Mouse (Mus musculus) adrenal gland, adult 18-20 months (tissue): ENCODE results near the gene Ccdc34. TPM values are rescaled to one million over a fixed set of nuclear protein-coding genes. Genes with fewer than 3 reads are reported as not detected.

Experiments used
- DNase-seq, 2 experiments: peaks; one replicate each; pipeline ENCODE4 v3.0.0; 2021 to 2022; ENCODE audit warnings: low spot score in 2 of 2
- total RNA-seq, 2 experiments: library from RNA; stranded (reverse); gene quantifications; 1 replicate in 1 of 2; 2 replicates in 1 of 2; pipeline ENCODE4 v1.2.3; 2021

Ccdc34 gene
- total RNA-seq, 2 experiments from 2014 or later = 5.6 to 6.4 TPM

DNA sequence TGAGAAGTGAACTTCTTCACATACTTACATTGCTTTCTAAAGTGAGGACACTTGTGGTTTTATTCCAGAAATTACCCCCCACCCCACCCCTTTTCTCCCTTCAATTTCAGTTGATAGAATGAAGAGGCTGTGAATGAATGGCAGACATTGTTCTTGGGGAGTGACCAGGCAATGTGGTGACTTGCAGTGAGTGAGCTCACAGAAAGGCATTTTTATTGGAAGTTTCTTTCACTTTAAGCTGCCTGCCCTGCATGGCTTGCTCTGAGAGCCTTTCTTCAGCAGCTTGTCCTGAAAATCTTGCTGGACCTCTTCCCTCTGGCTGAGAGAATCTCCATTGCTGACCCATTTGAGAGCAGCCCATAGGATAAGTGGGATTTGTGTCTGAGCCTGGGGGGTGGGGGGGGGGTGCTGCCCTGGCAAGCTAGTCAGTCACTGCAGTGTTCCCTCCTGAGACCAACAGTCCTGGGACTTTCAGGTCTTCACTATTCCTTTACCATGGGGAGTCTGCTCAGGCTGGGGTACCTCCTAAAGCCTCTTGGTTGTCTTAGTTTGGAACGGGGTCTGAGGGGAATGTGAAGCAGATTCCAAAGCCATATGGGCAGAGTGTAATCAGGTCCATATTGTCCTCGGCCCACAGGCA lies 159.3 kb downstream of the Ccdc34 start:
- no peak for DNase-seq

DNA sequence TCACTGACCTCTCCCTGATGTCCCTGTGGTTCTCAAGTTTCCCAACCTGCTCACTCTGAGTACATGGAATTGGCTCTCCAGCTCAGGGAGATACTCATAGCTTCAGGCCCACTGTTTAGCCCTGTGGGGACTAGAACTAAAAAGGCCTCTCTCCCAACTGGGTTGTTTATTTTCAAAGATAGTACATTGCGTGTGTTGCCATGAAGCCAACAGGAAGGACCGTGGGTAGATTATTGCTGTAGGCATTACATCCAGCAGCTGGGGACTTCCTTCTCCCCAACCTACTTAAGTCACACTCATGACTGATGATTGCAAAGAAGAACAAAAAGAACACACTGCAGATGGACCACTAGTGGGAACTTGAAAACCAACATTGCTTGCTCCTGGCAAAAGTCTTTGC lies 159.8 kb downstream of the Ccdc34 start:
- DNase-seq = no peak

DNA sequence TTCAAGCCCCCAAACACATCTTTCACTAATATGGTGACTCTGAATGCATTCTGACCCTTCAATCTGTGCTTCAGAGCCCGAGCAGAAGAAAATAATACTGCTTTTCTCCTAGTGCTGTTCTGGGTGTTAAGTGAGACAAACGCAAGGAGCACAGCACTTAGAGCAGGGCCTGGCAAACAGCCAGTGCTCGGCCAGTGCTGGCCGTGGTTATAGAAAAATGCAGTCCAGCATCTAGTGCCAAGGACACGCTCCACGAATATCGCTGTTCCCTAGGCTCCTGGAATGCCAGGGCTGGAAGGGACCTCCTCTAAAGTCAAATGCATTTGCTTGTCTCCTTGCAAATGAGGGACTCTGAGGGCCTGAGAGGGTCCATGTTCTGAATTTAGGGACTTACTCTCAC lies 160.3 kb downstream of the Ccdc34 start:
- DNase-seq = peak; percentile 49 to 60

DNA sequence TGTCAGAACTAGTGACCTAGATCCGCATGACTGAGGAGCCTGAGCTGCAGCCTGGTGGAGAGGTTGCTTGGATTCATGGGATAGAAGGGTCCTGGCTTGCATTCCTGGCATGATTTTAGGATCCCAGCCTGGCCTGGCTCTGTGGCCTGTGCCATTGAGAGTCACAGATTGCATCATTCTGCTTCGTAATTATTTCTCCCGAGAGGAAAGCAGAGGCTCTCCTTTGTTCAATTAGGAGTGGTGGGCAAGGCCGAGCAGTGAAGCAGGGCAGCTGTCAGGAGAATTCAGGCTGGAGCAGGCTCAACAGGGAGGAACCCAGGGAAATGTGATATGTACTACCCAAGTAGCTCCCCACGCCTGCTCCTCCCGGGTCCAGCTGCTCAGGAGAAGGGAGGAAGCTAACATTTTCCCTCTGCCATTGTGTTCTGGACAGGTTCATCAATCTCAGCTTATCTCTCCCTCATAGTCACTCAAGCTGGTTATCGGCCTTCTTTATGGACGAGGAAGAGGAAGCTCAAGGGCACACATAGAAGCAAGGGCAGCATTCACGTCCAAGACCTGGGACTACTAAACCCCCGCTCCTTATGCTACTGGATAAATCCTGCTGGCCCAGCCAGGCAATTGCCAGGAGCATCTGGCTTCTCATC lies 162.2 kb downstream of the Ccdc34 start:
- DNase-seq = no peak

DNA sequence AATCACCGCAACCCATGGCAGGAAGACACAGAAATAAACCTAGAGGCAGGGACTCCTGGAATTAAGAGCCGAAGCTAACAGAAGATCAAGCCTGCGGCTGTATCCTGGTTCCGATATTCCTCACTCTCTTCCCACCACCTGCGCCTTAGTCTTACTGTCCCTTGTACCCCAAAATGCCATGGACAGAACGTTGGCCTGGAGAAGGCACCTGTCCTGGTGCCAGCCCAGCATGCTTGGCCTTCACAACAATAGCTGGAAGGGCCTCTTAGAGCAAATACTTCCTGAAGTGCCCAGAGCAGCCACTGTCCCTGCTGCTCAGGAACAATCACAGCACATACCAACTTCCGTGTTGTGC lies 162.7 kb downstream of the Ccdc34 start:
- DNase-seq = no peak

DNA sequence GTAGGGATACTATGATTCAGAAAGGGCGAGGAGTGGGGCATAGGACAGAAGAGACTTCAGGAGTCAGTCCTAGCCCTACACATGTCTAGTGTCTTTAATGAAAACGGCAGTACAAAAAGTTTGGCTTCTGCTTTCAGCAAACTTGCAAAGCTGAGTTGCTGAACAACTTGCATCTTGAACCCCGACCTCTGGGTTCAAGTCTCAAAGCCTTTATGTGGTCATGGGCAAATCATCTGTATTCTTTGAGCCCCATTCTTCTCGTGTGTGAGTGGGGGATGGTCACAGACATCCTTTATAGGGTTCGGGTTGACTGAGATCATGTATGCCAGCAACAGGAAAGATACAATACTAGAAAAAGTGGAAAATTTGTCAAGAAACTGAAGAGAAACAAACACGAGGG lies 164.0 kb downstream of the Ccdc34 start:
- no peak for DNase-seq

DNA sequence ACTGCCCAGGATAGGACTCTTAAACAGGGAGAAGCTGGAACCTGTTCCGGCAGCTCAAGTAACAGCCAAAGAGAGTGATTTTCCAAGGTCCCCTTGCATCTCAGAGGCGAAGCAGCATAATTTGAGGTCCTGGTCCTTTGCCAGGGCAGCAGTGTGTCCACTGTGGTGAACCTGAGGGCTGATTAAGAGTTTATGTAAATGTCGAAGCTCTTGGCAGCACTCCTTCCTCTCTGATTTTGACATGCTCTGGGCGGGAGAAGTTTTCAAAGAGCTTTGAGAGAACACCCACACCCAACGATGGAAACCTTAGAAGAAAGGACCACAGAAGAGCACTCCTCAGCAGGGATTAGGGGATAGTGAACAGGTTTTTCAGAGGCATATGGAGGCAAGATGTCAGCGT lies 164.6 kb downstream of the Ccdc34 start:
- DNase-seq = no peak

DNA sequence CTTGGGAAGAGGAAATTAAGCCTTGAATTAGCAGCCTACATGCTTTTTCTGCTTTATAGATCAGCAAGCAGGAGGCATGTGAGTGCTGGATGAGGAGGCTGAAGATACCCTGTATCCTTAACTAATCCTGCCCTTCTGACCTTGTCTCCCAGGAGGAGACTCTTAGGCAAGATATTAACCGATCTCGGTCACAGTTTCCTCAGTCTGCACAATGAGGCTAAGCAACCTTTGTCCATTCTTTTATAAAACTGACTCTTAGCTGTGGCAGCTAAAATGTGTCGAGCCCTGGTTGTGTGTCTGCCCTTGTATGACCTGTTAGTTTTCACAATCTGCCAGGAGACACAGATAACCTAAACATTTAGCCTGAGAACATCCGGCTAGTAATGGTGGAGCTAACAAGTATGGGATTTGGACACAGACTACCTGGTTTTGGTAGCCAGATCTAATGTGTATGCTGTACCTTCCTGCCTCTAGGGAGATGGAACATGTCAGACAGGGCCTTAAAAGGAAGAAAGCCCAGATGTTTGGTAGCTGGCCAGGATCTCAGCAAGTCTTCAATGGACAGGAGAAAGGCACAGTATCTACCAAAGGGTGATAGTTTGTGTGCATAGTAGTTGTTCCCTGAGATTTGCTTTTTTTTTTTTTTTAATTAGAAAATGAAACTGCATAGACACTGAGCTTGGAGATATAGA lies 165.3 kb downstream of the Ccdc34 start:
- no peak for DNase-seq

DNA sequence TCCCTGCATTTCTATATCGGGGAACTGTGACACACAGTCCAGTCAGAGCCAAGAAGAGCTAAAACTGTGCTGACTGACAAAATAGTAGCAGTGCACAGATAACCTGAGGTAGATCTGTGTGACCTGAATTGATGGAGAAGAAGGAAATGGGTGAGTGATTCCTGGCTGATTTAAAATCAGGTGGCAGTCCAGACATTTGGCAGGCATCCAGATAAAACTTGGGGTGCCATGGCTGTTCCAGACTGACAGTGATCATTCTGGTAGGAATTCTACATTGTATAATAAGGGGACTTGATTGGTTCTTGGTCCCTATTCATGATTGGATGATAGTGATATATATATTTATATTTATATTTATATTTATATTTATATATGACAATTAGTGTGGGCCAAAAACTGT lies 166.5 kb downstream of the Ccdc34 start:
- no peak for DNase-seq

DNA sequence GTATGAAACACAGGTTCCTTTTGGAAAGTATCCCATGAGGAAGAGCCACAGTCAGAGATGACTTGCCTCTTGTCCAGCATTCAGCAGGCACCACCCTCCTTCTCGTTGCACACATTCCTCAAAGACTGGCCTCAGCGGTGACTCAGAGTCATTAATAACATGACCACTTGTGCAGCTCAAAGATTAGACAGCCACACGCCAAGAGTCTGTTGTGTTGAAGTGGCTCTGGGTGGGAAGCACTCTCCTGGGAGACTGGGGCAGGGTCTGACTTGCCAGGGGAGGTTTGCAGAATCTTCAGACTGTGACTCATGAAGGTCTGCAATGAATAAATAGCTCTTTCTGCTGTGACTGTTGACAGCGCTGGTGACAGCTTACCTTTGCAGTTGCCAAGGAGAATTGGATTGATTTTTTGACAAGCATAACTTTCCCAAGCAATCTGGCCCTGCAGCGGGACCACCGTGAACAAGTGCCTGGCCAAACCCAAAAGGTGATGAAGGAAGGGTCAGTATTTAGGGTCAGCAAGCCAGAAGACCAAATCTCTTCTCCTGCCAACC lies 168.9 kb downstream of the Ccdc34 start:
- DNase-seq = no peak

DNA sequence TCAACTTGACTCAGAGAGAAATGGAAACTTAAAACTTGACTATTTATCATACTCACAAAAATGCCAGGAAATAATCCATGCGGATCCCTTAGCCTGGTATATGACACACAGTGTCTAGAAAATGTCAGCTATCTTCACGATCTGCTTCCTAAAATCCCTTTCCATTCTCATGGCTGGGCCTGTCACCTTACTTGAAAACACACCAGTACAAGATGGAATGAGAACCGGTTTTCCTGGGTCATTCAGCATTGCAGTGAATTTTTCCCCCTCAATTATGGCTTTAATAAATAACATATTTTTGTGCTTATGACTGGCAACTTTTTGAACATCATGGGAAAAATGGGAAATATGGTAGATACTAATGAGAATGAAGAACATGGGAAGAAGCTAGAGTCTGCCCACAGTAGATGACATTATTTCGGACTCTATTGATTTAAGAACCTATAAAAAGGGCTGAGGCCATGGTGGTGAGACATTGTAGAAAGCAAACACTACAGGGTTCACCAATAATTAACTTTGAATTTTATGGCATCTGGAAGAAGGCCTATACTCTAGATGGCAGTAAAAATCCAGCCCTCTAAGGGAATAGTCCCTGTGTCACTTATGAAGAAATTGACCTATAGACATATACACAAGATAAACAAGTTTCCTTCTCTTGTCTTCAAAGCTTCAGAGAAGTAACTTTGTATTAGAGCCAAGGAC lies 171.2 kb downstream of the Ccdc34 start:
- no peak for DNase-seq

DNA sequence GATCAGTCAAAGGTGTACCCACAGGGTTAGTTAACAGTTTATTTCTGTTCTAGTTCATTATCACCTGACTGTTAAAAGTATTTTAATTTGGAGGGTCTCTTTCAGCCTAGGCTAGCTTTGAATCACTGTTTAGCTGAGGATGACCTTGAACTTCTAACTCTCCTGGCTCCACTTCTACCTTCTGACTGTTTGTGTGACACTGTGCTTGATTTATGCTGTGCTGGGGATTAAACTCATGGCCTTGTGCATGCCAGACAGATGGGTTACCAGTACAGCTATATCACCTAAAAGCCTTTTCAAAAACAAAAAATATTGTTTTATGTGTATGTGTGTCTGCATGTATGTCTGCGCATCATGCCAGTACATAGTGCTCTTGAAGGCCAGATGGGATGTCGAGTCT lies 172.8 kb downstream of the Ccdc34 start:
- no peak for DNase-seq

DNA sequence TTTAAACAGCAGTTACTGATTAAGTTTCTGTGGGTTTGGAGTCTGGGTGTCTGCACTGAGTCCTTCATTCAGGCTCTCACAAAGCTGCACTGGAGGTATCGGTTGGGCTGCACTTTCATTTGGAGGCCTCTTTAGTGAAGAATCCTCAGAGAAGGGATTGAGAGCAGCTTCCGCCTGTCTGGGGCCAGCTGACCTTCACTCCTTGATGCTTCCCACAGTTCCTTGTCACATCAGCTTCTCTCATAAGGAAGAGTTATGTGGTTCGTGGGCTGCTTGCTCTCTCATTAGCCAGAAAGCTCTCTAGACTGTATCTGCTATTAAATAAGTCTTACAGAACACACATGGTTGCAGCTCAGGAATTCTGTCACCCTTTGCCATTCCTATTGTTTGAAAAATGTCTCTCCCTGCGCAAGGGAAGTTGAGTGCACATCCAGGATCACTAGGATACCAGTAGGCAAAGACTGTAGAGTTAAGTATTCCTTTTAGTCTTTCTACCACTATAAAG lies 173.6 kb downstream of the Ccdc34 start:
- no peak for DNase-seq

DNA sequence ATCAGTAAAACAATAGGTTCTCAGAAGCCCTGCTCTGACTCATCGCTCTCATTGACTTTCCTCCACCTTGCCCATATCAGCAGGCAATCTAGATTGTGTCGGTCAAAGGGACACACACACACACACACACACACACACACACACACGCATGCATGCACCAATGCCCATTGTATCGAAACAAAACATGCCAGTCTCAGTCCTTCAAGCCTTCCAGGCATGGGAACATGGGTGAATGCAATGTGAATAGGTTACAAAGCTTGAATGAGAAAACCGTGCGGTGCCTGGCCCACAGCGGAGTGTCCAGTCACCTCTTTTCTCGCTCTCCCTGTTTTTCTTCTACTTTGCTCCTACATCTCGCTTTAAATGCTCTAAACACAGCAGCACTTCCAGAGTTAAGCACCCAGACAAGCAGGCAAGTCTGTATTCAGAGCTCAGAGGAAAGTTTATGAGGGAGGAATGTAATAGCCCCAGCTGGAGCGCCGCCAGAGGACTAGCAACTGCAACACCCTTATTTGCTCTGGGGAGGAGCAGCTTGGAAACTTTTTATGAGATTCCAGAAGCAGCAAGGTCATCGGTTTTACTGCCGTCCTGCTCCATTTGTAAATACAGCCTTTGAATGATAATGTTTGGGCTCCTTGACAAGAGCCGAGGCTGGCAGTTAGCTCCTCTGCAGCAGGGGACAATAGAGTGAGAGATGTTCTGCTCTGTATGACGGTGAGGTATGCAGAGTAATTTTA lies 174.5 kb downstream of the Ccdc34 start:
- peak; percentile 62 to 69 for DNase-seq

DNA sequence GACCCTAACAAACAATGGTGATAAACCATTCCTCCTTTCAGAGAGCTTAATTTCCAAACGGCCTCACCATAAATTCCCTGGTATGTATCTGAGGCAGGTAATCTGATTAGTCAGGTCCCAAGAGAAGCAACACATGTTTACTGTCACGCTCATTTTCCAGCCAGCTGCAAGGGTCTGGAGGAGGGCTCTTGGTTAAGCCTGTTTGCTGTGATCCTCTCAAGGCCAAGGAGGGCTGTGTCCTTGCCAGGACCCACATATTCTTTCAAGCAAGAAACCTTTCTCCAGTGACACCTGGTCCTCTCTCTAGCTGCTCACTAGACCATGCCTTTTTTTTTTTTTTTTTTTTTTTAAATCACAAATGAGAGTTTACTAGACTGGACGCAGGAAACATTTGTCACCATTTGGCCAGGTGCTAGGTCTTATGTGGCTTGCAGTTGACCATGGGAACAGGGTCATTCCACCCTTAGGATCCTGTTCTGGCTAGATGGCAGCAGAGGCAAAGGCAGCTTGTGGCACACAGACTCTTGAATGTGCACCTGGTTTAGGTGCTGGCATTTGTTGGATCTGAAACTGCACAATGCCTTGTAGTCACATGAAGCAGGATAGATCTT lies 175.2 kb downstream of the Ccdc34 start:
- no peak for DNase-seq

DNA sequence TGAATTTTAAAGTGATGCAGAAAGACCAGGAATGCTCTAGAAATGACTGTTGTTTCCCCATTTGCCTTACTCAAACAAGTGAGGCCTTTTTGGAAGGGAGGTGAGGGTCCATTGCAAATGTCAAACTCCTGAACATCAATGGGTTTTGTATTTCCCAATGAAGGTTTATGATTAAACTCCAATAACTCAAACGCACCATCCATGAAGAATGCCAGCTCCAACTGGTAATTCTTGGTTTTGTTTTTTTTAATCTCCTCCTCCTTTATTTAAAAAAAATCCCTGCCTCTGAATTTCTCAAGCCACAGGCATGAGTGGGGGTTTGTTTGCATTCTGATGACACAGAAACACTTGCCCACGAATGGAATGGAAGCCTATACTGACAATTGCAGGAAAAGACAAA lies 178.9 kb downstream of the Ccdc34 start:
- DNase-seq = no peak

DNA sequence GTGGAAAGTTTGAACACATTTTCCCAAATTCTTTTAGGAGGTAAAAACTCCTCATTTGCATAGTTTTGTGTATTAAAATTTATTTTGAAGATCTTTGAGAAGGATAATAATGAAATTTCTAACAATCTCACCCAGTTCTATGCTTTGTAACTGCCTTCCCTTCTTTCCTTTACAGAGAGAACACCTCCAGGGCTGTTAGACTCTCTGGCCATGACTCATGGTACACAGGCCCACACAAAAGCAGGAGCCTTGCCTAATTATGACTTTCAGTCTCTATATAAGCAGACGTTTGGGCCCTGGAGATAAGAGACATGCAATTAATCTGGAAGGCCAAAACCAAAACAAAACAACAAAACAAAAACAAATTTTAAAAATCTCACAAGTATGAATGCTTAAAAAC lies 182.0 kb downstream of the Ccdc34 start:
- no peak for DNase-seq

DNA sequence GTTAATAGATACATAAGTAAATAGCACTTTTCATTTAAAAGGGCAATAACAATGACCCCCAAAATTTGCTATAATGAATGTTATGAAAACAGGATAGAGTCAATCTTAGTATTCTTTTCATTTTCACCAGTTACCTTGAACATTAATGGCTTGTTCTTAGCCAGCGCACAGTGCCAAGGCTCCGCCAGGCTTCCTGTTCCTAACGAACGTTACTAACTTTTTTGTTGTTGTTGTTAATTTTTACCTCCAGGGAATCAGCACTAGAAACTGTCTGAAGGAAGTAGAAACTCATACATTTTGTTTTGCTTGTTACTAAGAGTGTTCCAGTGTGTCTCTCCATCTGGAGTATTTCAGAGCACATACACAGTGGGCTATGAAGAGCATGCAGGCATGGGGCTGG lies 184.2 kb downstream of the Ccdc34 start:
- DNase-seq = no peak

DNA sequence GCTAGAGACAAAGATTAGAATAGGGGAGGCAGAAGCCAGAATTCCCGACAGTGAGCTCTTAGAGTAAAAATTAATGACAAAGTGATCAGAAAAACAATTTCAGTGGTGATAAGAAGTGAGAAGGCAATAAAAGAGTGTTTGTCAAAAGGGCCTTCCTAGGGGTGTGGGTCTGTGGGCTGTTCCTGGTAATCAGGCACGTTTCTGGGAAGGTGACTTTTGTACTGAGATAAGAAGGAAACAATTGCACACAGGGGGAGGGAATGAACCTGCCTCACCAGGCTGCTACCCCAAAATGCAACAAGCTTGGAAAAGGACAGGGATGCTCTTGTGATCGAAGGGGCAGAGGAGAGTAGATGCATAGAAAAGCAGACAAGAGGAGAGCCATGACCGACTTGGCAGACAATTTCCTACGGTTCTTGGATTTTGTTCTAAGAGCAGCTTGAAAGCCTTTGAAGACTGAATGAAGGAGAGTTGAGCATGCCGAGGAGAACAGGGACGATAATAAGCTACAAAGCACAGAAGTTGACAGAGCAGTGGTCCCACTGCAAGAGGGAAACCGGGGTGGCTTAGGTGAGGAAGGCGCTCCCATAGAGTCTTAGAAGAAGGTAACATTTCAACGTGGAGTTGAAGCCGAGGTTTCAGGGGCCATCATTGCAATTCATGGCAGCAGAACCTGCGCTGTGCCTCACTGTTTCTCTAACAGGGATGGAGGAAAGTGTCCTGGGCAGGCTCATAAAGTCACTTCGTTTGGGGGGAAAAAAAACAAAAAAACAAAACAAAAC lies 185.3 kb downstream of the Ccdc34 start:
- DNase-seq = no peak

DNA sequence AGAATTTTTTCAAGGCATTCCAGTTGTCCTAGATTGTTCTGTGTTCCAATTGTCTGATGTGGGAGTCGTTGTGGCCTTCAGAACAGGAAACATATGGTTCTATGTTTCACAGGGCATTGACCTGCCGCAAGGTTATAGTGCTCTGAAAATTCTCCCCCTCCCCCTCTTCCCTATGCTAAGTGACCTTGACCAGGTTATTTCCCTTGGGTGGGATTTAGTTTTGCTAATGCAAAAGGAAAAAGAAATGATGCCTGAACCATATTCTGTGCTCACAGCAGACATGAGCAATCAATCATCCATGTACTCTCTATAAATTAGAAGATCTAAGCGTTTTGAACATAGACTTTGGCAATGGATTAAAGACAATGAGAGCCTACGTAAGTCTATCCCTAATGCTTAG lies 186.6 kb downstream of the Ccdc34 start:
- no peak for DNase-seq
